Mouse (Mus musculus) intestine, embryonic 14.5 days (tissue): ENCODE data around the gene Fpgs. TPM values are rescaled to one million over a fixed set of nuclear protein-coding genes. Genes with fewer than 3 reads are reported as not detected.

Source experiments
- ATAC-seq: fragments of 200-750 bp; cut with Nextera tagmentation; replicated peaks from 2 replicates; pipeline ENCODE4 v1.8.0; 2017; ENCODE audit warnings: low read depth, moderate number of reproducible peaks, moderate TSS enrichment, moderate library complexity; ENCODE audit not compliant: low FRiP score, low TSS enrichment
- DNase-seq: peaks from one replicate; pipeline ENCODE4 v3.0.0-alpha.2; 2018; ENCODE audit warnings: low spot score
- H3K27ac ChIP-seq: fragments of 300-500 bp; sonication (generic); 2 replicates; pipeline ENCODE4 v1.5.1; 2014; ENCODE audit warnings: low read depth, mild to moderate bottlenecking, control low read depth
- H3K27me3 ChIP-seq: fragments of 300-500 bp; sonication (generic); replicated peaks from 2 replicates; pipeline ENCODE4 v1.6.1; 2014; ENCODE audit warnings: low read length, control low read depth; ENCODE audit not compliant: control insufficient read depth, insufficient read depth
- H3K36me3 ChIP-seq: fragments of 300-500 bp; sonication (generic); 2 replicates; pipeline ENCODE4 v1.6.1; 2014; ENCODE audit warnings: low read length, control low read depth; ENCODE audit not compliant: control insufficient read depth, insufficient read depth
- H3K4me1 ChIP-seq: fragments of 300-500 bp; sonication (generic); replicated peaks from 2 replicates; pipeline ENCODE4 v1.6.1; 2014; ENCODE audit warnings: low read length, control low read depth, mixed read lengths; ENCODE audit not compliant: control insufficient read depth, insufficient read depth
- H3K4me2 ChIP-seq: fragments of 300-500 bp; sonication (generic); 2 replicates; pipeline ENCODE4 v1.6.1; 2014; ENCODE audit warnings: low read length
- H3K4me3 ChIP-seq: fragments of 300-500 bp; sonication (generic); 2 replicates; pipeline ENCODE4 v1.5.1; 2014; ENCODE audit warnings: low read depth, low read length, control low read depth, mixed read lengths
- H3K9ac ChIP-seq: fragments of 300-500 bp; sonication (generic); 2 replicates; pipeline ENCODE4 v1.6.1; 2014; ENCODE audit warnings: mild to moderate bottlenecking, low read length
- H3K9me3 ChIP-seq: fragments of 300-500 bp; sonication (generic); 2 replicates; pipeline ENCODE4 v1.6.1; 2016; ENCODE audit warnings: low read length, control low read depth; ENCODE audit not compliant: control insufficient read depth
- WGBS: fragments of 180-500 bp; shearing (Covaris S2); extraction: QIAGEN DNeasy Blood & Tissue Kit; methylation state at CpG from one replicate; pipeline ENCODE4 v1.1.7; 2014; 5-methylcytosine and 5-hydroxymethylcytosine counted together
- polyA plus RNA-seq: library from polyadenylated mRNA; unstranded; fragments of >200 nt; fragmentation: Nextera tagmentation; extraction: Ambion mirVana; gene quantifications from 2 replicates; pipeline ENCODE4 v1.2.1, GENCODE M21; 2014

Fpgs gene
- polyA plus RNA-seq, 1 experiment from 2014 or later: 35.6 TPM

DNA sequence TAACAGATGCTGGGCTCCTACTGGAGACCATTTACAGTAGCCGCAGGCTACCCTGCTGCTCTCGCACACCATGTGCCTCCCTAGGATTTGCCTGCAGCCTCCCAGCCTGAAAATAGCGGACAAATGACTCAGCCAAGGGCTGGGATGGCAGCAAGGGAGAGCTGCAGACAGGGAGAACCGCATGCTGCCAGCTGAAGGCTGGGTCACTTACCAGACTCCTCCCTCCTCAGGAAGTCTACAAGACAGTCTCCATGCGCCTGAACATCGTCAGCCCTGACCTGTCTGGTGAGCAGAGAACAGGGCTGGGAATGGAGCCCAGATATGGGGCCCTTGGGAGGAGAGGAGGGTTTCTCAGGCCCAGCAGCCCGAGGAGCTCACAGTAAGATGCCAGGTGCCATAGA, 23.9 kb downstream of the Fpgs start:
- Histone ChIP-seq H3K36me3 (peaks cover 44% of the 10 kb centered on the region), H3K27ac (peak overlapping the region; percentile 76), H3K4me1 (peaks cover 13% of the 10 kb centered on the region), H3K4me3 (no peak overlapping the region), H3K27me3 (no peaks in the 10 kb centered on the region), H3K9ac (no peak overlapping the region), H3K4me2 (no peak overlapping the region), H3K9me3 (0 out of 2 replicates have a peak, but pooled peaks cover 3% of the 10 kb centered on the region)
- ATAC-seq: peak; percentile 73; the same call in 1 of the 2 replicates
- peak; percentile 74 for DNase-seq
- 24% methylated on average over 7 of the region's 7 CpGs for WGBS

DNA sequence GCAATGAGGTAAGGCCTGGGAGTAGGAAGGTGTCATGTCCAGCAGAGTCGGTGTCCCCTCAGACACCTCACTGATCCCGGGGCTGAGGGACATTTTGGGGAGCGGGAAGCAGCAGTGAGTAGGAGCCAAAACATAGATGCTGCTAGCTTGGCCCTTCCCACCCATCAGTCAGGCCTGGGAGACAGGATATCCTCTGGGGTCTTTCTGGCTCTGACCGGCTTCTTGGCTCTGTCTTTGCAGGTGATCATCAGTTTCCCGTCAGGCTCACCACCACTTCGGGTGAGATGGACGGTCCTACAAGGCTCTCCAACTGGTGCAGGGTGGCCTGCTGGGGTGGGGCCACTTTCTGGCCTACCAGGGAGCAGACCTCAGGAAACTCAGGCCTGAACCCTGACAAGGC, 26.3 kb downstream of the Fpgs start:
- H3K4me2 ChIP-seq: no peak overlapping the region
- H3K27ac ChIP-seq: no peak overlapping the region
- 0 out of 2 replicates have a peak, but pooled peaks cover 3% of the 10 kb centered on the region for H3K9me3 ChIP-seq
- ATAC-seq: no peak
- H3K36me3 ChIP-seq: peaks cover 30% of the 10 kb centered on the region
- H3K9ac ChIP-seq: no peak overlapping the region
- WGBS: 86% methylated on average over 7 of the region's 7 CpGs
- H3K27me3 ChIP-seq: no peaks in the 10 kb centered on the region
- no peak for DNase-seq
- H3K4me3 ChIP-seq: no peak overlapping the region
- peaks cover 13% of the 10 kb centered on the region for H3K4me1 ChIP-seq

DNA sequence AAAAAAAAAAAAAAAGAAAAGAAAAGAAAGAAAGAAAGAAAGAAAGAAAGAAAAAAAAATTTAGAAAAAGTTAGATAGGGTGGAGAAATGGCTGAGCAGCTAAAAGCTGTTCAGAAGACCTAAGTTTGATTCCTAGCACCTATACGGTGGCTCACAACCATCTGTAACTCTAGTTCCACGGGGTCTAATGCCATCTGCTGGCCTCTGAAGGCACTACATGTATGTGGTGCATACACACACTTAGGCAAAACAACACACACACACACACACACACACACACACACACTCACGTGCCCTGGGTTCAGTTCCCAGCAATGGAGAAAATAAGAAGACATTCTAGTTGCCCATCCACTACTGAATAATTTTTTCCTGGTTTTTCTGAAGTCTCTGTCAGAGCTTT, 27.1 kb downstream of the Fpgs start:
- H3K27ac ChIP-seq: no peak overlapping the region

DNA sequence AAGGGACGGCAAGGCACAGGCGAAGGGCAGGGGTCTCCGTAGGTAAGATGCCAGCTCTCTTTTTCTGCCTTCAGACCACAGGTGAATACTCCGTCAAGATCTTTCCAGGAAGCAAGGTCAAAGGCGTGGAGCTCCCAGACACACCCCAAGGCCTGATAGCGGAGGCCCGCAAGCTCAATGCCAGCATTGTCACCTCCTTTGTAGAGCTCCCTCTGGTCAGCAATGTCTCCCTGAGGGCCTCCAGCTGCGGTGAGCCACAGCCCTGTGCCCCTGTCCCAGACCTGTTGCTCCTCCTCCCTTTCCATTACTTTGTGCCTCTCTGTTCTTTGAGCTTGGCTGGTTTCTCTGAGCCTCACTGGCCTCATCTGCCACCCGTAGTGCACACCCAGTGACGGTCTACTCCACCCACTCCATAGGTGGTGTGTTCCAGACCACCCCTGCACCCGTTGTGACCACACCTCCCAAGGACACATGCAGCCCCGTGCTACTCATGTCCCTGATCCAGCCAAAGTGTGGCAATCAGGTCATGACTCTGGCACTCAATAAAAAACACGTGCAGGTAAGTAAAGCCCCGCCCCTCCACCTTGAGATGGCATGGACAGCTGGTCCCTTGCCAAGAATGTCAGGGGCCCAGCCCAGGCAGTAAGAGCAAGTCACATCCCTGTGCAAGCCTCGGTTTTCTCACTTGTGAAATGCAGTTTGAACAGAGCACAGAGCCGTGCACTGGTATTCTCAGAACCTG, 30.6 kb downstream of the Fpgs start:
- DNase-seq (peak; percentile 67), ATAC-seq (peak; percentile 84)
- WGBS: 72% methylated on average over 16 of the region's 16 CpGs
- Histone ChIP-seq H3K9me3 (0 out of 2 replicates have a peak, but pooled peaks cover 3% of the 10 kb centered on the region), H3K4me2 (no peak overlapping the region), H3K4me3 (no peak overlapping the region), H3K36me3 (peaks cover 16% of the 10 kb centered on the region; the same call in 1 of the 2 replicates), H3K9ac (no peak overlapping the region), H3K27ac (peak overlapping the region; percentile 1; the same call in 1 of the 2 replicates), H3K4me1 (no peaks in the 10 kb centered on the region), H3K27me3 (no peaks in the 10 kb centered on the region)

More for the DNA sequence above, 27.1 kb downstream of the Fpgs start:
- WGBS: 80% methylated on average over 3 of the region's 3 CpGs
- Histone ChIP-seq H3K27me3 (no peaks in the 10 kb centered on the region), H3K9me3 (0 out of 2 replicates have a peak, but pooled peaks cover 3% of the 10 kb centered on the region), H3K9ac (no peak overlapping the region), H3K36me3 (peaks cover 26% of the 10 kb centered on the region; the same call in 1 of the 2 replicates), H3K4me2 (no peak overlapping the region), H3K4me3 (no peak overlapping the region), H3K4me1 (peaks cover 7% of the 10 kb centered on the region)
- ATAC-seq (no peak), DNase-seq (no peak)

DNA sequence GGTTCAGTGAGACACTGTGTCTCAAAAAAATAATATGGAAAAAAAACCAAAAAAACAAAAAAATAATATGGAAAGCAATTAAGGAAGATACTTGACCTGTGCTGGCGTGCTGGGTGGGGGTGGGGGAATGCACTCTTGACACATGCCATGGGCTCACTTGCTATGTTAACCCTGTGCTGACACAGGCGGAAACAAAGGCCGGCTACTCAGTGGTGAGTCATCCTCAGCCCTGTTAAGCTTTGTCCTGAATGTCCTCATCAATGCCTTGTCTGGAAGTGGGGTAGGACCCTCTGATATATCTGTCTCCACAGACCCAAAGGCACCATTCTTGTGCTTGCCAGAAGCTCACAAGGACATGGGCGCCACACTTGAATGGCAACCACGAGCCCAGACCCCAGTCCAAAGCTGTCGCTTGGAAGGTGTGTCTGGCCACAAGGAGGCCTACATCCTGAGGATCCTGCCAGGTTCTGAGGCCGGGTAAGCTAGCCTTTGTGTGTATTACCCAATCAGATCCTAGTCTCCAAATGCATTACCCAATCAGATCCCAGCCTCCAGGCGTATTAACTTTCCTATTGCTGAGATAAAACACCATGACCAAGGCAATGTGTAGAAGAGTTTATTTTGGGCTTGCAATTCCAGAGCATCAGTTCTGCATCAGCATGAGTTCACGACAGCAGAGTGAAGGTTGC, 31.9 kb downstream of the Fpgs start:
- H3K36me3 ChIP-seq: peaks cover 16% of the 10 kb centered on the region; the same call in 1 of the 2 replicates
- 0 out of 2 replicates have a peak, but pooled peaks cover 3% of the 10 kb centered on the region for H3K9me3 ChIP-seq
- no peak overlapping the region for H3K9ac ChIP-seq
- DNase-seq (no peak), ATAC-seq (no peak)
- no peak overlapping the region for H3K4me3 ChIP-seq
- no peak overlapping the region for H3K27ac ChIP-seq
- H3K27me3 ChIP-seq: no peaks in the 10 kb centered on the region
- WGBS: 73% methylated on average over 9 of the region's 9 CpGs
- H3K4me1 ChIP-seq: no peaks in the 10 kb centered on the region
- H3K4me2 ChIP-seq: no peak overlapping the region

DNA sequence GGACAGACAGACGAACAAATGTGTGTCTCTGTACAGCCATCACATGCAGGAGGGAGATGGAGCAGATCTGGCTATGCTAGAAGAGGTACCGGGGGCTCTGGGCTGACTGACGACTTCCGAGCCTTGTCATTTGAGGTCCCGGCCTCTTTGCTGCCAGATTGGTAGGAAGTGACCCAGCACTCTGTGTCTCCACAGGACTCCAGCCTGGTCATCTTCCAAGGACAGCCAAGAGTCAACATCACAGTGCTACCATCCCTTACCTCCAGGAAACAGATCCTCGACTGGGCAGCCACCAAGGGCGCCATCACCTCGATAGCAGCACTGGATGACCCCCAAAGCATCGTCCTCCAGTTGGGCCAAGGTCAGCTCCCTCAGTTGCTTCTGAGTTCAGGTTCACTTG, 32.8 kb downstream of the Fpgs start:
- Histone ChIP-seq H3K27me3 (no peaks in the 10 kb centered on the region), H3K36me3 (peaks cover 16% of the 10 kb centered on the region; the same call in 1 of the 2 replicates), H3K9me3 (no peaks in the 10 kb centered on the region), H3K9ac (no peak overlapping the region), H3K4me2 (no peak overlapping the region), H3K4me1 (no peaks in the 10 kb centered on the region), H3K4me3 (no peak overlapping the region), H3K27ac (no peak overlapping the region)
- ATAC-seq: no peak
- WGBS: 84% methylated on average over 9 of the region's 9 CpGs
- DNase-seq: no peak

DNA sequence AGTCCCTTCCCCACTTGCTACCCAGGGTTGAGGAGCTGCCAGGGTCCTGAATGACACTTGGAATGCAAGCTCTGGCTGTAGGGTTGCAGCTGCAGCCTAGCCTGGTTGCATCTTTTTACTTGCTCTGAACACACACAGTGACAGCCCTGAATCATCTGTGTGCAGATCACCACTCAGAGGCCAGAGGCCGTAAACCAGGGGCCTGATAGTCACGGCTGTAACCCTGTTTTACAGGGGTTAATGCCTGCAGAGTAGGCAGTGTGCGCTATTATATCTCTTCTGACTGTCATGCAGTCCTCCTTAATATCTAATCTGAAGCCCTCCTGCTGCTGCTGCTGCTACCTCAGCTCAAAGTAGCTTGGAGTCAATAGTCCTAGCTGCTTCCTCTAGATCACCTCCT, 34.1 kb downstream of the Fpgs start:
- Histone ChIP-seq H3K4me1 (no peaks in the 10 kb centered on the region), H3K9me3 (no peaks in the 10 kb centered on the region), H3K27ac (no peak overlapping the region), H3K9ac (no peak overlapping the region), H3K36me3 (peaks cover 11% of the 10 kb centered on the region; the same call in 1 of the 2 replicates), H3K27me3 (no peaks in the 10 kb centered on the region), H3K4me2 (no peak overlapping the region), H3K4me3 (no peak overlapping the region)
- DNase-seq (no peak), ATAC-seq (no peak)
- 39% methylated on average over 3 of the region's 3 CpGs for WGBS

DNA sequence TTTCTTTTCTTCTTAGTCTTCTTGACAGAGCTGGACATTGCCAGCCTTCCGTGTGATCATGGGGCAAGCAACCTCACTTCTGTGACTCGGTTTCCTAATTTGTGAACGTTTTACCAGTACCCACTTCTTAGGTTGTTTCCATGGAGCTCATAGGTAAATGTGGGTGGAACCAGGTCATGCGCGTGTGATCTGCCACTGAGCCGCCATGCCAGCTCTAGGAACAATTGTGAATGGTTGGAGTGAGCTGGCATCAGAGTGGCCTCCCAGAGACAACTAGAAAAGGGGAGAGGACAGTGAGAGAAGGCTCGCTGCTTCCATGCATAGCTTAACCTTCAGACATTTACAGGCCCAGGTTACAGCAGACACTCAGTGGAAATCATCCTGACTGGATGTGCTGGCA, 35.8 kb downstream of the Fpgs start:
- H3K4me2 ChIP-seq: no peak overlapping the region
- H3K9ac ChIP-seq: no peak overlapping the region
- H3K4me3 ChIP-seq: no peak overlapping the region
- H3K27ac ChIP-seq: peak overlapping the region; percentile 63; the same call in 1 of the 2 replicates
- WGBS: 94% methylated on average over 7 of the region's 7 CpGs
- H3K9me3 ChIP-seq: no peaks in the 10 kb centered on the region
- peaks cover 7% of the 10 kb centered on the region; the same call in 1 of the 2 replicates for H3K36me3 ChIP-seq
- no peaks in the 10 kb centered on the region for H3K27me3 ChIP-seq
- no peaks in the 10 kb centered on the region for H3K4me1 ChIP-seq
- no peak for ATAC-seq
- DNase-seq: no peak
